Mouse (Mus musculus): Measurements from ENCODE around the gene Edn3. TPM values are rescaled to one million over a fixed set of nuclear protein-coding genes. Genes with fewer than 3 reads are reported as not detected.

The Edn3 gene
- polyA plus RNA-seq, 1 experiment from 2014 or later, result 7.3 TPM

- no peaks in the 10 kb centered on the region for H3K27me3 ChIP-seq
- H3K36me3 ChIP-seq, result no peaks in the 10 kb centered on the region
- no peak for ATAC-seq (ENCODE audit: low FRiP score, low read depth)
- no peak overlapping the region for H3K4me2 ChIP-seq (replicated peaks)
- no peak overlapping the region for H3K27ac ChIP-seq (replicated peaks)
- H3K4me3 ChIP-seq, result no peak overlapping the region
- WGBS, result 92% methylated on average over 6 of the region's 6 CpGs
- 0 out of 2 replicates have a peak, but pooled peaks cover 4% of the 10 kb centered on the region for H3K9me3 ChIP-seq
- no peak overlapping the region for H3K9ac ChIP-seq (replicated peaks)
- H3K4me1 ChIP-seq, result no peaks in the 10 kb centered on the region
Measured at GRCm38 (mm10) chr2:174802453-174802852, 42.0 kb downstream of the Edn3 start.

- no peak for ATAC-seq (ENCODE audit: low FRiP score, low read depth)
- 93% methylated on average over 1 of the region's 1 CpGs for WGBS
- Histone ChIP-seq H3K27ac (replicated peaks) (no peak overlapping the region), H3K9me3 (0 out of 2 replicates have a peak, but pooled peaks cover 4% of the 10 kb centered on the region), H3K9ac (replicated peaks) (no peak overlapping the region), H3K4me2 (replicated peaks) (no peak overlapping the region), H3K4me1 (no peaks in the 10 kb centered on the region), H3K36me3 (no peaks in the 10 kb centered on the region), H3K4me3 (no peak overlapping the region), H3K27me3 (no peaks in the 10 kb centered on the region)
Measured at GRCm38 (mm10) chr2:174803661-174804060, 43.2 kb downstream of the Edn3 start.

GRCm38 (mm10) chr2:174807900-174808299 is 47.5 kb downstream of the Edn3 start:
- no peak for ATAC-seq (ENCODE audit: low FRiP score, low read depth)
- no peaks in the 10 kb centered on the region for H3K4me1 ChIP-seq
- H3K27me3 ChIP-seq, result no peaks in the 10 kb centered on the region
- H3K9ac ChIP-seq (replicated peaks), result no peak overlapping the region
- H3K36me3 ChIP-seq, result no peaks in the 10 kb centered on the region
- WGBS, result 70% methylated on average over 2 of the region's 2 CpGs
- no peak overlapping the region for H3K4me2 ChIP-seq (replicated peaks)
- H3K9me3 ChIP-seq, result 0 out of 2 replicates have a peak, but pooled peaks cover 4% of the 10 kb centered on the region
- H3K27ac ChIP-seq (replicated peaks), result no peak overlapping the region
- no peak overlapping the region for H3K4me3 ChIP-seq

- Histone ChIP-seq H3K4me2 (replicated peaks) (no peak overlapping the region), H3K27ac (replicated peaks) (no peak overlapping the region), H3K36me3 (no peaks in the 10 kb centered on the region), H3K4me3 (no peak overlapping the region), H3K27me3 (no peaks in the 10 kb centered on the region), H3K4me1 (no peaks in the 10 kb centered on the region), H3K9me3 (0 out of 2 replicates have a peak, but pooled peaks cover 4% of the 10 kb centered on the region), H3K9ac (replicated peaks) (no peak overlapping the region)
- no peak for ATAC-seq (ENCODE audit: low FRiP score, low read depth)
- WGBS, result 74% methylated on average over 4 of the region's 4 CpGs
Measured at GRCm38 (mm10) chr2:174809296-174809695, 48.9 kb downstream of the Edn3 start.

- WGBS, result 86% methylated on average over 11 of the region's 11 CpGs
- Histone ChIP-seq H3K27me3 (no peaks in the 10 kb centered on the region), H3K27ac (replicated peaks) (no peak overlapping the region), H3K36me3 (no peaks in the 10 kb centered on the region), H3K9ac (replicated peaks) (no peak overlapping the region), H3K4me2 (replicated peaks) (no peak overlapping the region), H3K4me3 (no peak overlapping the region), H3K9me3 (no peaks in the 10 kb centered on the region), H3K4me1 (no peaks in the 10 kb centered on the region)
- ATAC-seq (ENCODE audit: low FRiP score, low read depth), result no peak
Measured at GRCm38 (mm10) chr2:174813306-174813705, 52.9 kb downstream of the Edn3 start.

- no peaks in the 10 kb centered on the region for H3K9me3 ChIP-seq
- no peak overlapping the region for H3K4me2 ChIP-seq (replicated peaks)
- H3K36me3 ChIP-seq, result no peaks in the 10 kb centered on the region
- no peak overlapping the region for H3K27ac ChIP-seq (replicated peaks)
- H3K4me1 ChIP-seq, result no peaks in the 10 kb centered on the region
- H3K9ac ChIP-seq (replicated peaks), result no peak overlapping the region
- H3K4me3 ChIP-seq, result no peak overlapping the region
- WGBS, result 93% methylated on average over 2 of the region's 2 CpGs
- H3K27me3 ChIP-seq, result no peaks in the 10 kb centered on the region
- ATAC-seq (ENCODE audit: low FRiP score, low read depth), result no peak
Measured at GRCm38 (mm10) chr2:174816163-174816562, 55.7 kb downstream of the Edn3 start.

GRCm38 (mm10) chr2:174820286-174820685 is 59.9 kb downstream of the Edn3 start:
- Histone ChIP-seq H3K9ac (replicated peaks) (no peak overlapping the region), H3K27me3 (no peaks in the 10 kb centered on the region), H3K4me2 (replicated peaks) (no peak overlapping the region), H3K9me3 (no peaks in the 10 kb centered on the region), H3K4me3 (no peak overlapping the region), H3K27ac (replicated peaks) (no peak overlapping the region), H3K4me1 (no peaks in the 10 kb centered on the region), H3K36me3 (no peaks in the 10 kb centered on the region)
- ATAC-seq (ENCODE audit: low FRiP score, low read depth), result no peak
- 82% methylated on average over 3 of the region's 3 CpGs for WGBS

GRCm38 (mm10) chr2:174827829-174828228 is 67.4 kb downstream of the Edn3 start:
- WGBS, result 93% methylated on average over 4 of the region's 4 CpGs
- Histone ChIP-seq H3K27me3 (no peaks in the 10 kb centered on the region), H3K36me3 (no peaks in the 10 kb centered on the region), H3K4me3 (no peak overlapping the region), H3K4me2 (replicated peaks) (no peak overlapping the region), H3K9me3 (no peaks in the 10 kb centered on the region), H3K27ac (replicated peaks) (no peak overlapping the region), H3K9ac (replicated peaks) (no peak overlapping the region), H3K4me1 (no peaks in the 10 kb centered on the region)
- ATAC-seq (ENCODE audit: low FRiP score, low read depth), result no peak

- H3K27ac ChIP-seq (replicated peaks), result no peak overlapping the region
- H3K36me3 ChIP-seq, result no peaks in the 10 kb centered on the region
- 90% methylated on average over 5 of the region's 5 CpGs for WGBS
- H3K9me3 ChIP-seq, result no peaks in the 10 kb centered on the region
- no peaks in the 10 kb centered on the region for H3K4me1 ChIP-seq
- no peak overlapping the region for H3K9ac ChIP-seq (replicated peaks)
- no peaks in the 10 kb centered on the region for H3K27me3 ChIP-seq
- H3K4me3 ChIP-seq, result no peak overlapping the region
- no peak for ATAC-seq (ENCODE audit: low FRiP score, low read depth)
- H3K4me2 ChIP-seq (replicated peaks), result no peak overlapping the region
Measured at GRCm38 (mm10) chr2:174833608-174834007, 73.2 kb downstream of the Edn3 start.

Other genes starting within 250 kb of the Edn3 start
- 0.01 TPM in 1 of 2 replicates, not detected in the other for gene Zfp831, start 117.1 kb upstream of the Edn3 start, polyA plus RNA-seq (2016; fragmentation: Nextera tagmentation; extraction: Ambion mirVana)
- gene Gm14444, start 249.6 kb downstream of the Edn3 start, polyA plus RNA-seq (2016; fragmentation: Nextera tagmentation; extraction: Ambion mirVana), result not detected in 2 replicates